Mouse (Mus musculus): ENCODE results near the gene Micu1. TPM values are rescaled to one million over a fixed set of nuclear protein-coding genes. Genes with fewer than 3 reads are reported as not detected.

The Micu1 gene
- polyA plus RNA-seq, 1 experiment from 2014 or later, result 44.6 TPM

GRCm38 (mm10) chr10:59812939-59813338 is 110.7 kb downstream of the Micu1 start:
- no peaks in the 10 kb centered on the region for H3K9me3 ChIP-seq (replicated peaks)
- no peak overlapping the region for H3K9ac ChIP-seq
- H3K4me1 ChIP-seq (replicated peaks), result peaks cover 23% of the 10 kb centered on the region
- H3K27me3 ChIP-seq (replicated peaks), result no peaks in the 10 kb centered on the region
- H3K27ac ChIP-seq (ENCODE audit: poor library complexity, severe bottlenecking), result 0 out of 2 replicates have a peak overlapping the region, but pooled peaks have one; percentile 9
- H3K4me2 ChIP-seq, result peak overlapping the region; percentile 44
- no peaks in the 10 kb centered on the region for H3K36me3 ChIP-seq
- WGBS, result 10% methylated on average over 13 of the region's 13 CpGs
- no peak overlapping the region for H3K4me3 ChIP-seq
- ATAC-seq (ENCODE audit: insufficient number of reproducible peaks, low FRiP score), result no peak; the same call in 1 of the 2 replicates

- H3K4me2 ChIP-seq, result no peak overlapping the region
- no peak overlapping the region for H3K27ac ChIP-seq (ENCODE audit: poor library complexity, severe bottlenecking)
- no peaks in the 10 kb centered on the region for H3K36me3 ChIP-seq
- H3K9ac ChIP-seq, result no peak overlapping the region
- H3K4me1 ChIP-seq (replicated peaks), result peaks cover 23% of the 10 kb centered on the region
- H3K27me3 ChIP-seq (replicated peaks), result no peaks in the 10 kb centered on the region
- no peaks in the 10 kb centered on the region for H3K9me3 ChIP-seq (replicated peaks)
- 85% methylated on average over 9 of the region's 9 CpGs for WGBS
- no peak overlapping the region for H3K4me3 ChIP-seq
- ATAC-seq (ENCODE audit: insufficient number of reproducible peaks, low FRiP score), result no peak
These were observed 111.5 kb downstream of the Micu1 start for GRCm38 (mm10) chr10:59813759-59814158.

GRCm38 (mm10) chr10:59814505-59815155 is 112.4 kb downstream of the Micu1 start:
- Histone ChIP-seq H3K36me3 (no peaks in the 10 kb centered on the region), H3K4me3 (no peak overlapping the region), H3K4me1 (replicated peaks) (peaks cover 30% of the 10 kb centered on the region), H3K27ac (ENCODE audit: poor library complexity, severe bottlenecking) (no peak overlapping the region), H3K4me2 (no peak overlapping the region), H3K9ac (no peak overlapping the region), H3K9me3 (replicated peaks) (no peaks in the 10 kb centered on the region), H3K27me3 (replicated peaks) (no peaks in the 10 kb centered on the region)
- ATAC-seq (ENCODE audit: insufficient number of reproducible peaks, low FRiP score), result no peak
- WGBS, result 50% methylated on average over 7 of the region's 7 CpGs

- WGBS, result 89% methylated on average over 6 of the region's 6 CpGs
- Histone ChIP-seq H3K27me3 (replicated peaks) (no peaks in the 10 kb centered on the region), H3K9ac (no peak overlapping the region), H3K36me3 (no peaks in the 10 kb centered on the region), H3K4me2 (no peak overlapping the region), H3K9me3 (replicated peaks) (no peaks in the 10 kb centered on the region), H3K27ac (ENCODE audit: poor library complexity, severe bottlenecking) (no peak overlapping the region), H3K4me1 (replicated peaks) (peaks cover 30% of the 10 kb centered on the region), H3K4me3 (no peak overlapping the region)
- no peak for ATAC-seq (ENCODE audit: insufficient number of reproducible peaks, low FRiP score)
These were observed 114.3 kb downstream of the Micu1 start for GRCm38 (mm10) chr10:59816569-59816968.

GRCm38 (mm10) chr10:59817528-59817927 is 115.3 kb downstream of the Micu1 start:
- Histone ChIP-seq H3K9me3 (replicated peaks) (no peaks in the 10 kb centered on the region), H3K27me3 (replicated peaks) (no peaks in the 10 kb centered on the region), H3K4me3 (no peak overlapping the region), H3K4me1 (replicated peaks) (peaks cover 26% of the 10 kb centered on the region), H3K9ac (no peak overlapping the region), H3K36me3 (no peaks in the 10 kb centered on the region), H3K4me2 (no peak overlapping the region), H3K27ac (ENCODE audit: poor library complexity, severe bottlenecking) (no peak overlapping the region)
- no peak for ATAC-seq (ENCODE audit: insufficient number of reproducible peaks, low FRiP score)
- 38% methylated on average over 2 of the region's 2 CpGs for WGBS

- H3K27ac ChIP-seq (ENCODE audit: poor library complexity, severe bottlenecking), result no peak overlapping the region
These were observed 115.7 kb downstream of the Micu1 start for GRCm38 (mm10) chr10:59817991-59818390.

GRCm38 (mm10) chr10:59819146-59819545 is 116.9 kb downstream of the Micu1 start:
- no peak for ATAC-seq (ENCODE audit: insufficient number of reproducible peaks, low FRiP score)
- Histone ChIP-seq H3K27ac (ENCODE audit: poor library complexity, severe bottlenecking) (no peak overlapping the region), H3K36me3 (no peaks in the 10 kb centered on the region)

More at GRCm38 (mm10) chr10:59817991-59818390, 115.7 kb downstream of the Micu1 start:
- no peak overlapping the region for H3K4me2 ChIP-seq
- H3K4me3 ChIP-seq, result no peak overlapping the region
- peaks cover 21% of the 10 kb centered on the region for H3K4me1 ChIP-seq (replicated peaks)
- WGBS, result 90% methylated on average over 8 of the region's 8 CpGs
- H3K36me3 ChIP-seq, result no peaks in the 10 kb centered on the region
- ATAC-seq (ENCODE audit: insufficient number of reproducible peaks, low FRiP score), result no peak
- no peaks in the 10 kb centered on the region for H3K9me3 ChIP-seq (replicated peaks)
- H3K27me3 ChIP-seq (replicated peaks), result no peaks in the 10 kb centered on the region
- H3K9ac ChIP-seq, result no peak overlapping the region

GRCm38 (mm10) chr10:59820886-59821285 is 118.6 kb downstream of the Micu1 start:
- H3K4me3 ChIP-seq, result no peak overlapping the region
- 0 out of 2 replicates have a peak, but pooled peaks cover 7% of the 10 kb centered on the region for H3K4me1 ChIP-seq (replicated peaks)
- H3K36me3 ChIP-seq, result no peaks in the 10 kb centered on the region
- H3K4me2 ChIP-seq, result no peak overlapping the region
- no peak for ATAC-seq (ENCODE audit: insufficient number of reproducible peaks, low FRiP score)
- no peaks in the 10 kb centered on the region for H3K27me3 ChIP-seq (replicated peaks)
- no peaks in the 10 kb centered on the region for H3K9me3 ChIP-seq (replicated peaks)
- no peak overlapping the region for H3K9ac ChIP-seq
- WGBS, result 88% methylated on average over 5 of the region's 5 CpGs
- H3K27ac ChIP-seq (ENCODE audit: poor library complexity, severe bottlenecking), result no peak overlapping the region

More at GRCm38 (mm10) chr10:59819146-59819545, 116.9 kb downstream of the Micu1 start:
- WGBS, result 66% methylated on average over 9 of the region's 9 CpGs
- H3K4me3 ChIP-seq, result no peak overlapping the region
- H3K4me2 ChIP-seq, result no peak overlapping the region
- H3K27me3 ChIP-seq (replicated peaks), result no peaks in the 10 kb centered on the region
- H3K9me3 ChIP-seq (replicated peaks), result no peaks in the 10 kb centered on the region
- H3K9ac ChIP-seq, result no peak overlapping the region
- H3K4me1 ChIP-seq (replicated peaks), result peaks cover 14% of the 10 kb centered on the region

- no peak overlapping the region for H3K4me2 ChIP-seq
- 87% methylated on average over 7 of the region's 7 CpGs for WGBS
- H3K4me3 ChIP-seq, result no peak overlapping the region
- H3K27me3 ChIP-seq (replicated peaks), result no peaks in the 10 kb centered on the region
- H3K27ac ChIP-seq (ENCODE audit: poor library complexity, severe bottlenecking), result no peak overlapping the region
- no peak for ATAC-seq (ENCODE audit: insufficient number of reproducible peaks, low FRiP score)
- 0 out of 2 replicates have a peak, but pooled peaks cover 7% of the 10 kb centered on the region for H3K4me1 ChIP-seq (replicated peaks)
- no peaks in the 10 kb centered on the region for H3K9me3 ChIP-seq (replicated peaks)
- no peaks in the 10 kb centered on the region for H3K36me3 ChIP-seq
- H3K9ac ChIP-seq, result no peak overlapping the region
These were observed 119.2 kb downstream of the Micu1 start for GRCm38 (mm10) chr10:59821334-59822066.

- Histone ChIP-seq H3K27ac (ENCODE audit: poor library complexity, severe bottlenecking) (no peak overlapping the region), H3K36me3 (peaks cover 10% of the 10 kb centered on the region), H3K9me3 (replicated peaks) (peaks cover 3% of the 10 kb centered on the region; the same call in 1 of the 2 replicates), H3K4me2 (no peak overlapping the region), H3K9ac (no peak overlapping the region), H3K4me3 (no peak overlapping the region), H3K27me3 (replicated peaks) (no peaks in the 10 kb centered on the region), H3K4me1 (replicated peaks) (0 out of 2 replicates have a peak, but pooled peaks cover 7% of the 10 kb centered on the region)
- no peak for ATAC-seq (ENCODE audit: insufficient number of reproducible peaks, low FRiP score)
- 86% methylated on average over 10 of the region's 10 CpGs for WGBS
These were observed 120.6 kb downstream of the Micu1 start for GRCm38 (mm10) chr10:59822857-59823256.

GRCm38 (mm10) chr10:59825137-59825812 is 123.0 kb downstream of the Micu1 start:
- Histone ChIP-seq H3K4me3 (no peak overlapping the region), H3K27me3 (replicated peaks) (no peaks in the 10 kb centered on the region), H3K36me3 (peaks cover 33% of the 10 kb centered on the region), H3K9me3 (replicated peaks) (peaks cover 9% of the 10 kb centered on the region; the same call in 1 of the 2 replicates), H3K9ac (no peak overlapping the region), H3K27ac (ENCODE audit: poor library complexity, severe bottlenecking) (no peak overlapping the region), H3K4me1 (replicated peaks) (no peaks in the 10 kb centered on the region), H3K4me2 (no peak overlapping the region)
- WGBS, result 68% methylated on average over 16 of the region's 16 CpGs
- ATAC-seq (ENCODE audit: insufficient number of reproducible peaks, low FRiP score), result no peak; the same call in 1 of the 2 replicates
